Mouse (Mus musculus) lung, embryonic 15.5 days (tissue): ENCODE data around the gene Cbwd1. TPM values are rescaled to one million over a fixed set of nuclear protein-coding genes. Genes with fewer than 3 reads are reported as not detected.

Source experiments
- ATAC-seq: fragments of 200-750 bp; cut with Nextera tagmentation; 2 replicates; pipeline ENCODE4 v1.8.0; 2017; ENCODE audit warnings: moderate number of reproducible peaks, borderline replicate concordance; ENCODE audit not compliant: low FRiP score, low TSS enrichment; ENCODE audit errors: extremely low read depth
- H3K27ac ChIP-seq: fragments of 300-500 bp; sonication (generic); 2 replicates; pipeline ENCODE4 v1.5.1; 2015; ENCODE audit warnings: moderate library complexity, mild to moderate bottlenecking, inconsistent platforms
- H3K27me3 ChIP-seq: fragments of 300-500 bp; sonication (generic); 2 replicates; pipeline ENCODE4 v1.6.1; 2015; ENCODE audit warnings: inconsistent platforms
- H3K36me3 ChIP-seq: fragments of 300-500 bp; sonication (generic); 2 replicates; pipeline ENCODE4 v1.6.1; 2015; ENCODE audit warnings: inconsistent platforms
- H3K4me1 ChIP-seq: fragments of 300-500 bp; sonication (generic); 2 replicates; pipeline ENCODE4 v1.6.1; 2015; ENCODE audit warnings: inconsistent platforms
- H3K4me2 ChIP-seq: fragments of 300-500 bp; sonication (generic); 2 replicates; pipeline ENCODE4 v1.6.1; 2015; ENCODE audit warnings: inconsistent platforms, mild to moderate bottlenecking, moderate library complexity
- H3K4me3 ChIP-seq: fragments of 300-500 bp; sonication (generic); 2 replicates; pipeline ENCODE4 v1.5.1; 2015; ENCODE audit warnings: mild to moderate bottlenecking, inconsistent platforms
- H3K9ac ChIP-seq: fragments of 300-500 bp; sonication (generic); 2 replicates; pipeline ENCODE4 v1.6.1; 2015; ENCODE audit warnings: inconsistent platforms
- H3K9me3 ChIP-seq: fragments of 300-500 bp; sonication (generic); 2 replicates; pipeline ENCODE4 v1.6.1; 2016; ENCODE audit warnings: inconsistent platforms
- WGBS: fragments of 180-500 bp; shearing (Covaris S2); methylation state at CpG from one replicate; pipeline ENCODE4 v1.1.7; 2015; 5-methylcytosine and 5-hydroxymethylcytosine counted together
- polyA plus RNA-seq: library from polyadenylated mRNA; unstranded; fragments of >200 nt; fragmentation: Nextera tagmentation; extraction: Ambion mirVana; gene quantifications from 2 replicates; pipeline ENCODE4 v1.2.1, GENCODE M21; 2015

Gene Cbwd1
- polyA plus RNA-seq, 1 experiment from 2014 or later, result 18.9 TPM

DNA sequence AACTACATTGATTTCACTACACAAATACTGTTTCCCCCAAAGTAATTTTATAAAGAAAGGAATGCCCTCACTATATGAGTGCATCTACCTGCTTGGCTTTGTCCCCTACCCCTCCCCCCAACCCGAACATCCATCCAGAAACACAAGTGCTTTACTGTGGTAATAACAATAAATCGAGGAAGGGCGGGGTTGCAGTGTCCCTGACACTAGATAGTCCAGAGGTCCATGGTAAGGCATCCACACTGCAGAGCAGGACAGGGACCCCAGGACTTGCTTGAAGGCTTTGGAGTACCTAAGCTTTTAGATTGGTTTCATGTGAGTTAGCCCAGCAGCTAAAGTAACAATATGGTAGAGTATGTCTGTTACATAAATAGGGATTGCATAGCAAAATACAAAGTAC, 59.7 kb downstream of the Cbwd1 start:
- Histone ChIP-seq H3K9me3 (no peaks in the 10 kb centered on the region), H3K4me1 (peaks cover 27% of the 10 kb centered on the region), H3K4me3 (no peak overlapping the region), H3K36me3 (no peaks in the 10 kb centered on the region), H3K4me2 (no peak overlapping the region), H3K27ac (no peak overlapping the region), H3K27me3 (peaks cover 85% of the 10 kb centered on the region), H3K9ac (no peak overlapping the region)
- ATAC-seq, result no peak
- WGBS, result 15% methylated on average over 3 of the region's 3 CpGs

DNA sequence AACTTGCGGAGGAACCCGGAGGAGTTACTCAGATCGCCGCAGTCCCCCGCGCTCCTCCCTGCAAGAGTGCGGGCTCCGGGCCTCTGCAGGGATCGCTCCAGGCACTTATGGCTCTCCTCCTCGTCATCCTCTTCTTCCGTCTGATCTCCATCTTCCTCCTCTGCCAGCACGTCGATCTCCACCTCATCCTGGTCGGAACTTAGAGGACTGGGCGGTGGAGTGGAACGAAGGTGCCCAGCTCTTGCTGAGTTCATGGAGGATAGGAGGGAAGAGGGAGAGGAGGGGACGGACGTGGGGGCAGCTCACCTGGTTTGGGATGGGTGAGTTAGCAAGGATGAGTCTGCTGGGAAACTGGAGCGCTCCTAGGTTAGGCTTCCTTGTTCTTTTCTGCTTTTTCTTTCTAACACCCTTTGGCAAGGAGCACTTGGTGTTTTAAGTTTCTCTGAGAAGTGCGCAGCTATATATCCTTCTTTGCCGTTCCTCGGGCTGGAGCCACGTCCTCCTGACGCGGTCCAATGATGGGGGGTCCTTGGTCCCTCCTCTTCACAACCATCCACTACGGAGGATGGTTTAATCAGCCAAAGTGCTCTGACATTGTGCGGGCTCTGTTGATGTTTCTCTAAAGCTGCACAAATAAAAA, 60.7 kb downstream of the Cbwd1 start, which contains the start of gene Foxd4:
TSS of gene Foxd4 (minus strand) at position 617 of the 640 bp plus-strand sequence.
- no peak for ATAC-seq
- no peaks in the 10 kb centered on the region for H3K36me3 ChIP-seq
- H3K4me2 ChIP-seq, result peak within 1 kb of the TSS; percentile 64
- H3K27me3 ChIP-seq, result peaks cover 91% of the 10 kb centered on the region
- no peak within 1 kb of the TSS for H3K27ac ChIP-seq
- WGBS, result 2% methylated on average over 27 of the region's 27 CpGs
- H3K9me3 ChIP-seq, result no peaks in the 10 kb centered on the region
- H3K4me1 ChIP-seq, result peaks cover 27% of the 10 kb centered on the region
- no peak within 1 kb of the TSS for H3K9ac ChIP-seq
- peak within 1 kb of the TSS; percentile 36 for H3K4me3 ChIP-seq

DNA sequence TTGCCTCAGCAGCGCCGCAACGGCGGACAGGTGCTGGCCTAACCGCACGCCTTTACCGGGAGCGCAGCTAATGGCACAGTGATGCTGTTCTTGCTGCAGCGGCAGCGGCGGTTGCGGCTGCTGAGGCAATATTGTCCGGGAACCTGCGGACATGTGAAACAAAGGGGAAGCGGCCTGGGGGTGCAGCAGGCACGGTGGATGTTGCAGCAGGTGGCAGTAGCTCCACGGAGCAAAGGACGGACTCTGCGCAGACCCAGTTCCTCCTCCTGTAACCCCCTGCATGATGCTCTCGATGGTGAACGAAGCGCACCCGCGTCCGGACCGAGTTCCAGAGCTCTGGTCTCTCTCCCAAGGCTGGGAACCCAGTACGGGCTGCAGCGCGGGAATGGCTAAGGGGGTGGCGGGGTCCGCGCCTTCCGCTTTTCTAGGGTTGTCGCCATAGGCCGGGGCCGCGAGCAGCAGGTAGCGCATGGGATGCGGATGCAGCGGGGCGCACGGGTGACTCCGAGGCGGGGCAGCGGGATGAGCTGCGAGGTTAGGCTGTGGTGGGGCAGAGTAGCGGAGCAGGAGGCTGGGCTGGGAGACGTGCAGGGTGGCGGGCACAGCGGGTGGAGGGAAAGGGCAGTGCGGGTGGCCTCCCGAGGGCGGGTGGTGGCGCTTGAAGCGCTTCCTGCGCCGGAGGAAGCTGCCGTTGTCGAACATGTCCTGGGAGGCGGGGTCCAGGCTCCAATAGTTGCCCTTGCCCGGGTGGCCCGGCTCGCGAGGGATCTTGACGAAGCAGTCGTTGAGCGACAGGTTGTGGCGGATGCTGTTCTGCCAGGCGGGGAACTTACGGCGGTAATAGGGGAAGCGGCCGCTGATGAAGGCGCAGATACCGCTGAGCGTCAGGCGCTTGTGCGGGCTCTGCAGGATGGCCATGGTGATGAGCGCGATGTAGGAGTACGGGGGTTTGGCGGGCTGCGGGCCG, 61.5 kb downstream of the Cbwd1 start:
- Histone ChIP-seq H3K4me3 (peak overlapping the region; percentile 36), H3K27ac (no peak overlapping the region), H3K9me3 (no peaks in the 10 kb centered on the region), H3K36me3 (no peaks in the 10 kb centered on the region), H3K4me1 (peaks cover 27% of the 10 kb centered on the region), H3K4me2 (peak overlapping the region; percentile 64), H3K27me3 (peaks cover 91% of the 10 kb centered on the region), H3K9ac (no peak overlapping the region)
- WGBS, result under 1% methylated on average over 84 of the region's 84 CpGs
- peak; percentile 46 for ATAC-seq

DNA sequence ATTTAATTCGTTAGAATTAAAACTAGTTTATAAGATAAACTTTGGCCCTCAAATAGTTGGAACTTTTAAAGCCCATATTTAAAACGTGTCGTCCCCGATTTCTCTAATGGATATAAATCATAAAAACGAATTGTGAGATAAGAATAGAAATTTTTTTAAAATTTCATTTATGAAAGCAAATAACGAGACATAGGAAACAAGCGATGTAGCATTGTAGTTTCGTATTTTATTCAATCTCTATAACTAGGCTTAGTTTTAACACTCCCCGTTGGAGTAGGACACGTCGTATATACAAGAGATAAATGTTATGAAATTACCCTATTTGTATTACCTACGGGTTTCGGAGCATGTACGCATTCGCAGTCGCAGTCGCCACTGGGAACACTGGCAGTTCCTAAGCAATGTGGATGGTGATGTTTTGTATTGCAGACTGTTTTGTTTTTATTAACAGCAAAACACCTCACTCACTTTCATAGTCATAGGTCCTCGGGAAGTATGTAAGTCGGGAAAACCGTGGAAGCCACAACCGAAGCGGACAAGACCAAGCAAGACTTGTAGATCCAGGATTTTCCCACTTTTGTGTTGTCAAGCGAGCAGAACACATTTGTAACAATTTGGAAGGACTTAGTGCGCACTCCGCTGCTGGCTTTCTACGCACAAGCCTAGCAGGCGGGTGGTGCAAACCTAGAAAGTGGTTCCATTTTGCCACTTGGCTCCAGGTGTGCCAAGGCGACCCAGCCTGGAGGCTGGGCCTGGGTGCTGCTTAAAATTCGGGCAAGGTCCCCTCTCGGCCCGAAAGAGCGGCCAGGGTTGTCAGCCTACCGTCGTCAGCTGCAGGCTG, 62.5 kb downstream of the Cbwd1 start:
- Histone ChIP-seq H3K27ac (no peak overlapping the region), H3K4me2 (peak overlapping the region; percentile 64), H3K9me3 (no peaks in the 10 kb centered on the region), H3K4me3 (peak overlapping the region; percentile 36), H3K4me1 (peaks cover 27% of the 10 kb centered on the region), H3K27me3 (peaks cover 85% of the 10 kb centered on the region), H3K36me3 (no peaks in the 10 kb centered on the region), H3K9ac (no peak overlapping the region)
- WGBS, result 4% methylated on average over 34 of the region's 34 CpGs
- no peak for ATAC-seq

DNA sequence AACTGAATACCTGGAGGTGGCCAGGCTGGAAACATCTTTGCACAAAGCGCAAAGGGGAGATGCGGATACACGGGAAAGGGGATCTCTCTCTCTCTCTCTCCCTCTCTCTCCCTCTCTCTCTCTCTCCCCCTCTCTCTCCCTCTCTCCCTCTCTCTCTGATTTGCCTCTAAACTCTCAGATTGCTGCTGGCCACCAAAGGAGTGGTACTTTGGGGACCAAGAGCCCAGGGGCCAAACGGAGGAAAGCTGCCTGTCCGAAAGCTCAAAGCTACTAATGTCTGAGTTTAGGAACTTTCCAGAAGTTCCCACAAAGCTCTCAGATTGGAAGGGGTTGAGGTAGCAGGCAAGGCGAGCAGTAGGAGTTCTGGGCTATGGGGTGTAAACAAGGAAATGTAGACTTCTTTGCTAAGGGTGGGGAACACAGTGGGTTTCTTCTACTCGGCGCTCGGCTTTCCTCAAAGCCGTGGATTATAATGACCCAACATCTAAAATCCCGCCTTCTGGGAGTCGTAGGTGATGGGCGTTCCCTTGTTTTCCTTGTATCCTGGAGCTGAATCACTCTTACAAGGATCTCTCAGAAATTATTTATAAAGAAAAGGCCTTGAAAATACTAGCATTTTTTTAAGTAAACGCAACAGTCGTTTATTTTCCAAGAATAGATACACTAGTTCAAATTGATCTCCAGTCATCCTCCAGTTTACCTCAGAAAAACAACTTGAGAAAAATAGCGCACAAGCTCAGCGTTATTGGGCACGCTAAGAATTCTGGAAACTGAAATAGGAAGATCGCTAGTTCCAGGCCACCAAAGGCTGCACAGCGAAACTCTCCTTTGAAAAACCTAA, 63.3 kb downstream of the Cbwd1 start:
- no peak for ATAC-seq
- Histone ChIP-seq H3K27me3 (peaks cover 84% of the 10 kb centered on the region), H3K9me3 (no peaks in the 10 kb centered on the region), H3K4me2 (no peak overlapping the region), H3K27ac (no peak overlapping the region), H3K36me3 (no peaks in the 10 kb centered on the region), H3K4me3 (no peak overlapping the region), H3K9ac (no peak overlapping the region), H3K4me1 (peaks cover 27% of the 10 kb centered on the region)
- 4% methylated on average over 20 of the region's 20 CpGs for WGBS

DNA sequence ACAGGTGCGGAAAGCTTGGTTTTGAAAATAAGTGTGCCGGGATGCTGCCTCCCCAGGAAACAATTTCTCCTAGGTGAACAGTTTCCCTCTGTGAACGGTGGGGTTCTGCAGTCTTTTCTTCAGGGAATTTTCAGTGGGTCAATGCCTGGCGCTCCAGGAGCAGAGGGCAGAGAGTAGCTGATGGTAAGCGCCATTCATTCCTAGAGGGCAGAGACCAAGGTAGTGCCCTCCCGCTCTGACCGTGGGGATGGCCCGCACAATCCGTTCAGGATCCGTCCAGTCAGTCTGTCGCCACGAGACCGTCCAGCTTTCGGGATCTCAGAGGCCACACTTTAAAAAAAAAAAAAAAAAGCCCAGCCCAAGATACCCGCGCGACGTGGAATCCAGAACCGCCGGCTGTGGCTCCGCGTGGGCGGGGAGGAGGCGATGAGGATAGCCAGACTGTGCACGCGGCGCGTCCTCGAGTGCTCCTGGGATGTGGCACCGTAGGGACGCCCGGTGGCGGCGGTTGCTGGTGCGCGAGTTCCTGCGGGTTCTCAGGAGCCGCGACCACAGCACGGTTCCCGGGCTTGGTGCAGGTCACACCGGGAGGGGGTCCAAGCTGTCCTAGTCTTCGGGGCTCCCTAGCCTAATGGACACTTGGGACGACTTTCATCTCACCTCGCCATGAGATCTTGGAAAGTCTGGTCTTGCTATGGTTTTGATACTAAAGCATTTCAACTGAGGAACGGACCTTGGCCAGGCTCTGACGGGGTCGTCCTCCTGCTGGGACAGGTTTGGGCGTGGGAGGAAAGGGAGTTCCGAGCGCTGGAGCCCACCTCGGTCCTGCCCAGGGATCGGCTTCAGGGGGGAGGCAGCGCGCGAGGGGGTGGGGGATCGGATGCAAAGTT, 64.2 kb downstream of the Cbwd1 start:
- Histone ChIP-seq H3K9me3 (no peaks in the 10 kb centered on the region), H3K4me1 (peaks cover 27% of the 10 kb centered on the region), H3K9ac (no peak overlapping the region), H3K27me3 (peaks cover 75% of the 10 kb centered on the region), H3K36me3 (no peaks in the 10 kb centered on the region), H3K4me3 (peak overlapping the region; percentile 22), H3K4me2 (peak overlapping the region; percentile 35; the same call in 1 of the 2 replicates), H3K27ac (no peak overlapping the region)
- no peak for ATAC-seq
- 1% methylated on average over 57 of the region's 57 CpGs for WGBS

DNA sequence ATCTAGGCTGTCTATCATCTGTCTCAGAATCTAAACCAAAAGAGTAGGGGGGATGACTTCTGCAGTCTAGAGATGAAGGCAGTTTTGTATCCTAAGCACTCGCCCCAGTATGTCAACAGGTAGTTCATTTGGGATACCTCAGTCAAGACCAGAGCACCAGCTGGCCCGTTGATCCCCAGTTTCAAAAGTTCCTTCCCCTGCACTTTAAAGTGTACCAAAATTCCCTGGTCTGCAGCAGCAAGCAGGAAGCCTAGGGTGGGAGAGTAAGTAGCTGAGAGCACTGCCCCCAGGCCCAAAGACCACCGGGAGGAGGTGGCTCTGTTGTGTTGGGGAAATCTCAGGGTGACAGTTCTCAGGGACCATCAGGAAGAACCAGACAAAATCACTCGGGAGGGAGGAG, 64.9 kb downstream of the Cbwd1 start:
- Histone ChIP-seq H3K9ac (no peak overlapping the region), H3K4me3 (no peak overlapping the region), H3K4me1 (peaks cover 27% of the 10 kb centered on the region), H3K36me3 (no peaks in the 10 kb centered on the region), H3K27me3 (peaks cover 68% of the 10 kb centered on the region), H3K9me3 (no peaks in the 10 kb centered on the region), H3K27ac (no peak overlapping the region), H3K4me2 (no peak overlapping the region)
- ATAC-seq, result no peak
- 13% methylated on average over 4 of the region's 4 CpGs for WGBS

DNA sequence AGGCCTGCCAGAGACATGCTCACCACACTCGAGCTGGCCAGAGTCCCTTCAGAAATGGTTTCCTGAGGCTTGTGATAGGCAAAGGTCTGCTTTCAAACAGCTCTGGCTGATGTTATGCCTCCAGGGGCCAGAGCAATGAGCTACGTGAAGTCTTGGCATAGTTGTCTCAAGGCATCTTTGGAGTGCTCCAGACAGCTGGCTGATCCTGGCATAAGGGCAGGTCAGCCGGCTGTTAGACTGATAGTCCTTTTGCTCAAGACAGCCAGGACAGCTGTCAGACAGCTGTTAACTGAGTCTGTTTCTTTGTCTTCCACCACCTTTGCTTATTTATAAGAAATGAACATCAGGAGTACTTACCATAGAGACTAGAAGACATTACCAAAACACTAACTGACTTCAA, 74.5 kb downstream of the Cbwd1 start:
- ATAC-seq, result no peak
- H3K4me2 ChIP-seq, result no peak overlapping the region
- H3K27ac ChIP-seq, result no peak overlapping the region
- no peaks in the 10 kb centered on the region for H3K4me1 ChIP-seq
- 51% methylated on average over 3 of the region's 3 CpGs for WGBS
- no peak overlapping the region for H3K9ac ChIP-seq
- peaks cover 44% of the 10 kb centered on the region for H3K27me3 ChIP-seq
- H3K36me3 ChIP-seq, result no peaks in the 10 kb centered on the region
- H3K4me3 ChIP-seq, result no peak overlapping the region
- H3K9me3 ChIP-seq, result no peaks in the 10 kb centered on the region

DNA sequence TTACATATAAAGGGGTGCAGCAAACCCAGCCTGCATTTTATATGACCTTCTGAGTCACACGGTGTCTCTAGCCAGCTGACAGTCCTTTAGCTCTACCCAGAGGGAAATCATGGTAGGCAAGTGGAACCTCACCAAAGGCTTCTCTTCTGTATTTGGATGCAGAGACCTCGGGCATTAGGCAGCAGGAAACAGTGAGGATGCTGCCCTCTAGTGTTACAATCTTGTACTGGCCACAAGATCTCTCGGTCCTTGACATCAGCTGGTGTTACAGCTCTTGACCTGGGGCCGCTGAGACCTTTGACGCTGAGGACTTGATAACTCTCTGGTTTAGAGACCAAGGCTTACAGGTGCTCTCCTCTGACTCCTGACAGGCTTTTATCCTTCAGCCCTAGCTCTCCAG, 75.9 kb downstream of the Cbwd1 start:
- no peak overlapping the region for H3K9ac ChIP-seq
- no peaks in the 10 kb centered on the region for H3K4me1 ChIP-seq
- no peaks in the 10 kb centered on the region for H3K9me3 ChIP-seq
- H3K4me3 ChIP-seq, result no peak overlapping the region
- WGBS, result 10% methylated on average over 5 of the region's 5 CpGs
- no peaks in the 10 kb centered on the region for H3K36me3 ChIP-seq
- no peak overlapping the region for H3K4me2 ChIP-seq
- H3K27me3 ChIP-seq, result peaks cover 44% of the 10 kb centered on the region
- ATAC-seq, result no peak
- H3K27ac ChIP-seq, result no peak overlapping the region

DNA sequence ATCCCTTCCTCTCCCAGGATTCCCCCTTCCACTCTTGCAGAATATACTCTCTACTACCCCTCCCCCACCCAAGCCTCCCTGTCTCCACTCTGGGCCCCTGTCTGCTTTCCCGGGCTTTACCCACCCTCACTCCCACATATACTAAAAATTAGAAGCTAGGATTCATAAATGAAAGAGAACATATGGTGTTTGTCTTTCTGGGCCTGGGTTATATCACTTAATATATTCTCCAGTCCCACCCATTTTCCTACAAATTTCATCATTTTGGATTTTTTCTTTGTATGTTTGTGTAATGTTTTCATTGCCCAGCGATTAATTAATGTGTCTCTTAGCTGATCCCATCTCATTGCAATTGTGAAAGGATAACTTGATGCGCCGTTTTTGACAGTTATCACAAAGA, 80.2 kb downstream of the Cbwd1 start:
- 33% methylated on average over 4 of the region's 4 CpGs for WGBS
- no peaks in the 10 kb centered on the region for H3K4me1 ChIP-seq
- peak; percentile 74 for ATAC-seq
- H3K9ac ChIP-seq, result no peak overlapping the region
- H3K9me3 ChIP-seq, result no peaks in the 10 kb centered on the region
- no peak overlapping the region for H3K4me2 ChIP-seq
- no peak overlapping the region for H3K4me3 ChIP-seq
- no peak overlapping the region for H3K27ac ChIP-seq
- no peaks in the 10 kb centered on the region for H3K36me3 ChIP-seq
- H3K27me3 ChIP-seq, result peaks cover 28% of the 10 kb centered on the region
